Comparison of ENCODE assay signal across 10 mouse cellular contexts in genomic region chrX:100597439-100597838, GRCm38 (mm10). TPM values are rescaled to one million over a fixed set of nuclear protein-coding genes. Genes with fewer than 3 reads are reported as not detected.
DNase-seq lines count a peak whose midpoint lies in the region; ATAC-seq and TF ChIP-seq lines count a peak whose summit lies in the region.
"Had no signal": no experiment of that assay in that cellular context is flagged by ENCODE, and none has a peak within 500 bp of the region (broad histone marks: within the 10 kb centered on the region; RNA-seq: fewer than 3 reads in every experiment).

No protein-coding gene starts in this region.

- TF ChIP-seq POLR2A in embryonic fibroblast, embryonic 13.5 days (IDR thresholded peaks at IDR 0.05; ENCODE audit: low read depth, low read length) = no peak
- TF ChIP-seq POLR2A in kidney, adult 2 months (IDR thresholded peaks at IDR 0.05; ENCODE audit: low read depth, low read length) = no peak
- TF ChIP-seq POLR2A in limb, embryonic 14.5 days (IDR thresholded peaks at IDR 0.05; ENCODE audit: borderline replicate concordance, extremely low read depth, insufficient read depth, insufficient read length) = no peak

- DNase-seq in heart, postnatal 10 days = peak; percentile 43 to 50
- DNase-seq in heart, adult 9 months (ENCODE audit: low spot score in 2 of 2) = no peak
- peak; percentile 8 for DNase-seq in Muller cell, postnatal 12 days (ENCODE audit: inconsistent ontology term)
- peak; percentile 59 for DNase-seq in kidney, adult 2 months
- DNase-seq in limb, embryonic 14.5 days (ENCODE audit: low spot score) = peak; percentile 38
- peak; percentile 43 for DNase-seq in right cerebral cortex, postnatal 4 days
- no peak for DNase-seq in c-Kit-positive CD71-positive TER-119-positive erythroid progenitor cells, embryonic 14.5 days (ENCODE audit: low spot score)

- H3K4me2 ChIP-seq in limb, embryonic 14.5 days (replicated peaks; ENCODE audit: low read depth, low read length, severe bottlenecking) = no peak overlapping the region
- H3K4me2 ChIP-seq: limb, embryonic 12.5 days had no signal

- 20% methylated on average over 5 of the region's 5 CpGs for WGBS in kidney, adult 2 months
- 19% methylated on average over 5 of the region's 5 CpGs for WGBS in limb, embryonic 14.5 days

- no peak for ATAC-seq in limb, embryonic 14.5 days (ENCODE audit: low FRiP score, low read depth)

- no peak overlapping the region for H3K27ac ChIP-seq in embryonic fibroblast, embryonic 13.5 days (ENCODE audit: insufficient read depth, low read length)
- no peak overlapping the region for H3K27ac ChIP-seq in kidney, adult 2 months (ENCODE audit: insufficient read depth, low read depth, low read length)
- H3K27ac ChIP-seq in limb, embryonic 14.5 days (replicated peaks; ENCODE audit: low read depth, low read length) = no peak overlapping the region
- H3K27ac ChIP-seq: limb, embryonic 12.5 days had no signal

- no peak overlapping the region for H3K4me3 ChIP-seq in embryonic fibroblast, embryonic 13.5 days (ENCODE audit: insufficient read depth, low read length)
- H3K4me3 ChIP-seq in kidney, adult 2 months (ENCODE audit: insufficient read depth, low read depth, low read length) = no peak overlapping the region
- H3K4me3 ChIP-seq in limb, embryonic 14.5 days (replicated peaks; ENCODE audit: low read length) = no peak overlapping the region
- H3K4me3 ChIP-seq: limb, embryonic 12.5 days had no signal

- no peaks in the 10 kb centered on the region for H3K4me1 ChIP-seq in embryonic fibroblast, embryonic 13.5 days (ENCODE audit: control insufficient read depth, insufficient read depth, low read length)
- H3K4me1 ChIP-seq in kidney, adult 2 months (ENCODE audit: control insufficient read depth, insufficient read depth, low read length) = no peaks in the 10 kb centered on the region
- H3K4me1 ChIP-seq in limb, embryonic 14.5 days (ENCODE audit: control insufficient read depth, insufficient read depth, low read length) = no peaks in the 10 kb centered on the region
- H3K4me1 ChIP-seq: limb, embryonic 12.5 days had no signal

- peak; percentile 31; the same call in 1 of the 2 replicates for TF ChIP-seq CTCF in embryonic fibroblast, embryonic 13.5 days (IDR thresholded peaks at IDR 0.05; ENCODE audit: borderline replicate concordance, insufficient read depth, low read length)
- TF ChIP-seq CTCF in kidney, adult 2 months (conservative IDR thresholded peaks at IDR 0.05; ENCODE audit: insufficient read depth, insufficient read length, low read depth, low read length) = peak; percentile 71

- no peaks in the 10 kb centered on the region for H3K27me3 ChIP-seq in kidney, adult 2 months (replicated peaks; ENCODE audit: control insufficient read depth, insufficient read depth, low read length)
- no peaks in the 10 kb centered on the region; the same call in 1 of the 2 replicates for H3K27me3 ChIP-seq in limb, embryonic 14.5 days (ENCODE audit: control insufficient read depth, insufficient read depth, low read length)

- no peak overlapping the region for H3K9ac ChIP-seq in limb, embryonic 14.5 days (ENCODE audit: low read depth, low read length, severe bottlenecking)
- H3K9ac ChIP-seq: limb, embryonic 12.5 days had no signal

- no peaks in the 10 kb centered on the region for H3K36me3 ChIP-seq in kidney, adult 2 months (ENCODE audit: control insufficient read depth, insufficient read depth, low read length)
- H3K36me3 ChIP-seq in limb, embryonic 14.5 days (ENCODE audit: control insufficient read depth, insufficient read depth, low read length) = no peaks in the 10 kb centered on the region
- H3K36me3 ChIP-seq: limb, embryonic 12.5 days had no signal

- no peaks in the 10 kb centered on the region for H3K9me3 ChIP-seq in limb, embryonic 14.5 days (ENCODE audit: control insufficient read depth, low read length)
- H3K9me3 ChIP-seq: limb, embryonic 12.5 days had no signal

- intact Hi-C loops in heart, postnatal 10 days (cut with DNase I) = no loop called here

RNA-seq across cellular contexts. Expression of gene P2ry4, which starts 2.8 kb away (rescaled TPM):
- not detected for total RNA-seq in heart, postnatal 10 days (2021)
- polyA plus RNA-seq in embryonic fibroblast, embryonic 13.5 days (2011; ENCODE audit: insufficient read length, low read depth, missing spikeins) = 0.12 TPM in 1 of 2 replicates, not detected in the other
- polyA plus RNA-seq in kidney, adult 2 months (2012; rRNA removed) = not detected in 2 replicates
- 0.03 and 0.04 TPM in 2 replicates for polyA plus RNA-seq in limb, embryonic 14.5 days (2012; rRNA removed)
- polyA plus RNA-seq in limb, embryonic 14.5 days (2014; fragmentation: Nextera tagmentation; extraction: Ambion mirVana) = 0.06 TPM in 1 of 2 replicates, not detected in the other
- polyA plus RNA-seq: limb, embryonic 12.5 days; stomach, embryonic 14.5 days had no signal

RNA-seq across cellular contexts. Expression of gene Arr3, which starts 7.9 kb away (rescaled TPM):
- total RNA-seq in heart, postnatal 10 days (2021) = not detected
- polyA plus RNA-seq in embryonic fibroblast, embryonic 13.5 days (2011; ENCODE audit: insufficient read length, low read depth, missing spikeins) = not detected in 2 replicates
- polyA plus RNA-seq in kidney, adult 2 months (2012; rRNA removed) = not detected in 2 replicates
- not detected in 2 replicates for polyA plus RNA-seq in limb, embryonic 14.5 days (2012; rRNA removed)
- polyA plus RNA-seq in limb, embryonic 14.5 days (2014; fragmentation: Nextera tagmentation; extraction: Ambion mirVana) = not detected in 2 replicates
- polyA plus RNA-seq: limb, embryonic 12.5 days; stomach, embryonic 14.5 days had no signal

RNA-seq across cellular contexts. Expression of gene Awat1, which starts 25.4 kb away (rescaled TPM):
- total RNA-seq in heart, postnatal 10 days (2021) = not detected
- polyA plus RNA-seq in embryonic fibroblast, embryonic 13.5 days (2011; ENCODE audit: insufficient read length, low read depth, missing spikeins) = not detected in 2 replicates
- polyA plus RNA-seq in kidney, adult 2 months (2012; rRNA removed) = not detected in 2 replicates
- not detected in 2 replicates for polyA plus RNA-seq in limb, embryonic 14.5 days (2012; rRNA removed)
- not detected in 2 replicates for polyA plus RNA-seq in limb, embryonic 14.5 days (2014; fragmentation: Nextera tagmentation; extraction: Ambion mirVana)
- polyA plus RNA-seq: limb, embryonic 12.5 days; stomach, embryonic 14.5 days had no signal

RNA-seq across cellular contexts. Expression of gene Kif4, which starts 28.1 kb away (rescaled TPM):
- total RNA-seq in heart, postnatal 10 days (2021) = 1 to 10 TPM; 8.6 to 8.8 TPM
- 24.7 and 29.8 TPM in 2 replicates for polyA plus RNA-seq in embryonic fibroblast, embryonic 13.5 days (2011; ENCODE audit: insufficient read length, low read depth, missing spikeins)
- polyA plus RNA-seq in kidney, adult 2 months (2012; rRNA removed) = 0.10 and 0.11 TPM in 2 replicates
- polyA plus RNA-seq in limb, embryonic 14.5 days (2012; rRNA removed) = 10.9 and 17.6 TPM in 2 replicates
- polyA plus RNA-seq in limb, embryonic 14.5 days (2014; fragmentation: Nextera tagmentation; extraction: Ambion mirVana) = 21.1 and 24.8 TPM in 2 replicates

RNA-seq across cellular contexts. Expression of gene Pdzd11, which starts 28.9 kb away (rescaled TPM):
- 10 to 100 TPM; 34.5 to 35.5 TPM for total RNA-seq in heart, postnatal 10 days (2021)
- 80.6 and 82.3 TPM in 2 replicates for polyA plus RNA-seq in embryonic fibroblast, embryonic 13.5 days (2011; ENCODE audit: insufficient read length, low read depth, missing spikeins)
- polyA plus RNA-seq in kidney, adult 2 months (2012; rRNA removed) = 31.2 and 36.6 TPM in 2 replicates
- 45.6 and 57.3 TPM in 2 replicates for polyA plus RNA-seq in limb, embryonic 14.5 days (2012; rRNA removed)
- polyA plus RNA-seq in limb, embryonic 14.5 days (2014; fragmentation: Nextera tagmentation; extraction: Ambion mirVana) = 112 and 119 TPM in 2 replicates

Comparison
In these comparisons a context has a peak if more than half of its experiments do, and no peak if none do; other contexts are left out.
1. DNase-seq: peak in heart, postnatal 10 days (2 of 2), Muller cell, postnatal 12 days (single experiment), kidney, adult 2 months (single experiment), limb, embryonic 14.5 days (single experiment) and right cerebral cortex, postnatal 4 days (single experiment); none in heart, adult 9 months (0 of 2) and c-Kit-positive CD71-positive TER-119-positive erythroid progenitor cells, embryonic 14.5 days (single experiment).